Mouse (Mus musculus) lung, embryonic 16.5 days (tissue): ENCODE measurements around the gene Abca1. TPM values are rescaled to one million over a fixed set of nuclear protein-coding genes. Genes with fewer than 3 reads are reported as not detected.

Source experiments
- ATAC-seq: fragments of 200-750 bp; cut with Nextera tagmentation; 2 replicates; pipeline ENCODE4 v1.8.0; 2017; ENCODE audit warnings: low read depth, mild to moderate bottlenecking, moderate library complexity
- H3K27ac ChIP-seq: fragments of 300-500 bp; sonication (generic); 2 replicates; pipeline ENCODE4 v1.5.1; 2014; ENCODE audit warnings: mild to moderate bottlenecking, control low read depth, low read length
- H3K27me3 ChIP-seq: fragments of 300-500 bp; sonication (generic); 2 replicates; pipeline ENCODE4 v1.6.1; 2014; ENCODE audit warnings: low read depth, low read length, mixed read lengths; ENCODE audit not compliant: control insufficient read depth, insufficient read depth
- H3K36me3 ChIP-seq: fragments of 300-500 bp; sonication (generic); 2 replicates; pipeline ENCODE4 v1.6.1; 2014; ENCODE audit warnings: low read length; ENCODE audit not compliant: control insufficient read depth, insufficient read depth
- H3K4me1 ChIP-seq: fragments of 300-500 bp; sonication (generic); replicated peaks from 2 replicates; pipeline ENCODE4 v1.6.1; 2014; ENCODE audit warnings: low read length, mixed read lengths; ENCODE audit not compliant: control insufficient read depth, insufficient read depth
- H3K4me2 ChIP-seq: fragments of 300-500 bp; sonication (generic); 2 replicates; pipeline ENCODE4 v1.6.1; 2014; ENCODE audit warnings: low read depth, low read length, control low read depth
- H3K4me3 ChIP-seq: fragments of 300-500 bp; sonication (generic); 2 replicates; pipeline ENCODE4 v1.5.1; 2014; ENCODE audit warnings: mild to moderate bottlenecking, low read length, control low read depth
- H3K9ac ChIP-seq: fragments of 300-500 bp; sonication (generic); 2 replicates; pipeline ENCODE4 v1.6.1; 2014; ENCODE audit warnings: low read length, control low read depth
- H3K9me3 ChIP-seq: fragments of 300-500 bp; sonication (generic); 2 replicates; pipeline ENCODE4 v1.6.1; 2016; ENCODE audit warnings: low read length; ENCODE audit not compliant: control insufficient read depth
- WGBS: fragments of 180-500 bp; shearing (Covaris S2); extraction: QIAGEN DNeasy Blood & Tissue Kit; methylation state at CpG from one replicate; pipeline ENCODE4 v1.1.7; 2014; 5-methylcytosine and 5-hydroxymethylcytosine counted together
- polyA plus RNA-seq: library from polyadenylated mRNA; unstranded; fragments of >200 nt; fragmentation: Nextera tagmentation; extraction: Ambion mirVana; gene quantifications from 2 replicates; pipeline ENCODE4 v1.2.1, GENCODE M21; 2015

The Abca1 gene
- polyA plus RNA-seq, 1 experiment from 2014 or later: 9.8 TPM

GRCm38 (mm10) chr4:53145434-53146168 is 14.1 kb downstream of the Abca1 start:
- no peaks in the 10 kb centered on the region for H3K36me3 ChIP-seq
- no peaks in the 10 kb centered on the region for H3K9me3 ChIP-seq
- H3K4me3 ChIP-seq: no peak overlapping the region
- no peak overlapping the region for H3K27ac ChIP-seq
- H3K9ac ChIP-seq: no peak overlapping the region
- no peaks in the 10 kb centered on the region for H3K27me3 ChIP-seq
- H3K4me1 ChIP-seq: peaks cover 25% of the 10 kb centered on the region
- no peak overlapping the region for H3K4me2 ChIP-seq
- 70% methylated on average over 12 of the region's 12 CpGs for WGBS
- ATAC-seq: 0 out of 2 replicates have a peak, but pooled peaks have one; percentile 37

GRCm38 (mm10) chr4:53144571-53144970 is 15.1 kb downstream of the Abca1 start:
- Histone ChIP-seq H3K36me3 (no peaks in the 10 kb centered on the region), H3K27ac (no peak overlapping the region), H3K4me3 (no peak overlapping the region), H3K9ac (no peak overlapping the region), H3K4me2 (no peak overlapping the region), H3K9me3 (no peaks in the 10 kb centered on the region), H3K4me1 (peaks cover 25% of the 10 kb centered on the region), H3K27me3 (no peaks in the 10 kb centered on the region)
- 78% methylated on average over 10 of the region's 10 CpGs for WGBS
- no peak for ATAC-seq

- H3K9me3 ChIP-seq: no peaks in the 10 kb centered on the region
- no peaks in the 10 kb centered on the region for H3K27me3 ChIP-seq
- peaks cover 21% of the 10 kb centered on the region for H3K4me1 ChIP-seq
- H3K4me2 ChIP-seq: no peak overlapping the region
- no peak overlapping the region for H3K4me3 ChIP-seq
- WGBS: 55% methylated on average over 8 of the region's 8 CpGs
- H3K27ac ChIP-seq: no peak overlapping the region
- H3K9ac ChIP-seq: no peak overlapping the region
- no peak for ATAC-seq
- H3K36me3 ChIP-seq: no peaks in the 10 kb centered on the region
These were observed 15.7 kb downstream of the Abca1 start for GRCm38 (mm10) chr4:53144021-53144420.

- H3K9ac ChIP-seq: no peak overlapping the region
- no peak for ATAC-seq
- WGBS: 97% methylated on average over 6 of the region's 6 CpGs
These were observed 19.0 kb downstream of the Abca1 start for GRCm38 (mm10) chr4:53140678-53141077.

GRCm38 (mm10) chr4:53139495-53139894 is 20.2 kb downstream of the Abca1 start:
- H3K4me2 ChIP-seq: no peak overlapping the region
- no peak overlapping the region for H3K27ac ChIP-seq
- no peaks in the 10 kb centered on the region for H3K27me3 ChIP-seq
- H3K4me1 ChIP-seq: 0 out of 2 replicates have a peak, but pooled peaks cover 2% of the 10 kb centered on the region
- no peak overlapping the region for H3K9ac ChIP-seq
- no peak overlapping the region for H3K4me3 ChIP-seq
- no peaks in the 10 kb centered on the region for H3K9me3 ChIP-seq
- no peak for ATAC-seq
- WGBS: 74% methylated on average over 2 of the region's 2 CpGs
- no peaks in the 10 kb centered on the region for H3K36me3 ChIP-seq

More at GRCm38 (mm10) chr4:53140678-53141077, 19.0 kb downstream of the Abca1 start:
- no peak overlapping the region for H3K4me3 ChIP-seq
- H3K9me3 ChIP-seq: no peaks in the 10 kb centered on the region
- H3K4me2 ChIP-seq: no peak overlapping the region
- H3K27me3 ChIP-seq: no peaks in the 10 kb centered on the region
- no peak overlapping the region for H3K27ac ChIP-seq
- H3K36me3 ChIP-seq: no peaks in the 10 kb centered on the region
- peaks cover 3% of the 10 kb centered on the region; the same call in 1 of the 2 replicates for H3K4me1 ChIP-seq

- H3K4me1 ChIP-seq: peaks cover 4% of the 10 kb centered on the region
- no peak overlapping the region for H3K27ac ChIP-seq
- no peak overlapping the region for H3K4me3 ChIP-seq
- no peak overlapping the region for H3K9ac ChIP-seq
- no peaks in the 10 kb centered on the region for H3K27me3 ChIP-seq
- no peaks in the 10 kb centered on the region for H3K36me3 ChIP-seq
- no peak for ATAC-seq
- 70% methylated on average over 3 of the region's 3 CpGs for WGBS
- no peaks in the 10 kb centered on the region for H3K9me3 ChIP-seq
- H3K4me2 ChIP-seq: no peak overlapping the region
These were observed 20.7 kb downstream of the Abca1 start for GRCm38 (mm10) chr4:53138974-53139373.

GRCm38 (mm10) chr4:53137087-53137486 is 22.6 kb downstream of the Abca1 start:
- H3K36me3 ChIP-seq: 0 out of 2 replicates have a peak, but pooled peaks cover 3% of the 10 kb centered on the region
- H3K4me3 ChIP-seq: no peak overlapping the region
- no peak overlapping the region for H3K27ac ChIP-seq
- H3K9me3 ChIP-seq: no peaks in the 10 kb centered on the region
- no peak overlapping the region for H3K9ac ChIP-seq
- ATAC-seq: no peak
- H3K4me2 ChIP-seq: no peak overlapping the region
- peaks cover 4% of the 10 kb centered on the region for H3K4me1 ChIP-seq
- WGBS: 66% methylated on average over 2 of the region's 2 CpGs
- H3K27me3 ChIP-seq: no peaks in the 10 kb centered on the region

GRCm38 (mm10) chr4:53134816-53135215 is 24.9 kb downstream of the Abca1 start:
- peaks cover 9% of the 10 kb centered on the region; the same call in 1 of the 2 replicates for H3K36me3 ChIP-seq
- no peaks in the 10 kb centered on the region for H3K27me3 ChIP-seq
- H3K9me3 ChIP-seq: no peaks in the 10 kb centered on the region
- no peak overlapping the region for H3K9ac ChIP-seq
- H3K27ac ChIP-seq: no peak overlapping the region
- 49% methylated on average over 7 of the region's 7 CpGs for WGBS
- H3K4me3 ChIP-seq: no peak overlapping the region
- no peak overlapping the region for H3K4me2 ChIP-seq
- peak; percentile 34 for ATAC-seq
- H3K4me1 ChIP-seq: peaks cover 4% of the 10 kb centered on the region

GRCm38 (mm10) chr4:53133995-53134394 is 25.7 kb downstream of the Abca1 start:
- Histone ChIP-seq H3K27me3 (no peaks in the 10 kb centered on the region), H3K27ac (no peak overlapping the region), H3K9ac (no peak overlapping the region), H3K4me2 (no peak overlapping the region), H3K9me3 (no peaks in the 10 kb centered on the region), H3K4me1 (peaks cover 4% of the 10 kb centered on the region), H3K36me3 (peaks cover 13% of the 10 kb centered on the region), H3K4me3 (no peak overlapping the region)
- no peak for ATAC-seq
- WGBS: 50% methylated on average over 4 of the region's 4 CpGs
